Mouse (Mus musculus) cerebellum, adult 9-10 months (tissue): Measurements from ENCODE around the gene Slc10a7.

Experiments used
- DNase-seq: peaks from one replicate; pipeline ENCODE4 v3.0.0; 2022

The Slc10a7 gene

DNA sequence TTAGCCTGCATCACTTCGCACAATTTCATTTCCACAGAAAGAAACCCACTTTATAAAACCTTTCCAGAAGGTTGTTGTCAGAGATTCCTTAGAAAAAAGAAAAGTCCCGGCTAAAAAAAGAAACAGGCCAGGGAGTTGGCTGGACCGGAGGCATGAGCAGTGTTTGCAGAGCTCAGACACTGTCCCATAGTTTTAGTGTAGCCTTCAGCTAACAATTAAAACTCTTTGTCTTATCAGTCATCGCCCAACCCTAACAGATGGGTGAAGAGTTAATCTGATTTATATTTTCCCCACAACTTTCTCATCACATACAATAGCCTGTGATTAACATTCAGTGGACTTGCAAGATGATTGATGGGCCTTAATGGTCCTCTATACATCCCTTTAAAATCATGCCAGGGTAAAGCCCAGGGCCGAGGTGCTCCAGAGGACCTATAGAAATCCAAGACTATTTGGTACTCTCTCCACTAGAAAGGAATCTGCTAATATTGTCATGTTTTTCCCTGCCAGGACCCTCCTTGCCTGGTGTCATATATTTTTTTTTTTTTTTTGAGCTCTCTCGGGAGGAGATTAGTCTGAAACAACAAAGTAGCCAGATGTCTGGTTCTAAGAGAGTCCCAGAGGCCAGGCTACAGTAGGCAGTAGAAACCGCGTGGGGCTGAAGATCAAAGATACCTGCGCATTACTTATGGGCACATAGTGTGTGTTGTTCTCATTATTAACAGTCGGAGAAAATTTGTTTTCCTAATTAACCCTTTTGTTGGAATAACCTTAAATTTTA is 41.0 kb downstream of the Slc10a7 start:
- no peak for DNase-seq

DNA sequence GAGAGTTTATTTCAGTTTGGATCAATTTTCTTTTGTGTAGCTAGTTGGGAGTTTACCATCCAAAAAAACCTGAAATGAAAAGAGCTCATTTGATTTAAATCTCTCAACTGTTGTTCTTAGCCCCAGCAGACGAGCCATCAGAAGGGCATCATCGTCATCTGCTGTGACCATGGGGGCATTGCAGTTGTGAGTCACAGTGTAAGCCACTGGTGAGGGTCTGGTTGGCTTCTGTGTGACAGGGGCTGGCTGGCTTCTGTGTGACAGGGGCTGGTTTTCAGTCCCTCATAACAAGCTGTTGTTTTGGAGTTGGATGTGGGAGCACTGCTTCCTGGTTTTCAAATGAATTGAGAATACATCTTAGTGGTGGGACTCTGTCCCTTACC is 41.6 kb downstream of the Slc10a7 start:
- DNase-seq, result no peak

DNA sequence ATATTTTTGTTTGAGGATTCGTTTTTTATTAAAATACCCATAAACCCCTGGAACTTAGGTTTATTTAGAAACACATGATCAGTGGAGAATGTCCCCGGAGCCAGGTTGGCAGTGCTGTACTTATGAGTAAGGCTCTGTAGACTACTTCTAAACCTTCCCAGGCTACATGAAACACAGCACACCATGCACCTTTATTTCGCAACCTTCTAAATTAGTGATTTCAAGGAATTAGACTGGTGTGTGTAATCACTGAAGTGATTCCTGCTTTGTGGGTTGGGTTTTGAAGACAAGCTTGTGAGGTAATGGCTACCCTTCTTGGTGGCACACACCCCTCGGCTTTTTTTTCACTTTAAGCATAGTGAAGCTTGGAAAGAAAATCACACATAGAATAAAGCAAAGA is 46.7 kb downstream of the Slc10a7 start:
- no peak for DNase-seq

DNA sequence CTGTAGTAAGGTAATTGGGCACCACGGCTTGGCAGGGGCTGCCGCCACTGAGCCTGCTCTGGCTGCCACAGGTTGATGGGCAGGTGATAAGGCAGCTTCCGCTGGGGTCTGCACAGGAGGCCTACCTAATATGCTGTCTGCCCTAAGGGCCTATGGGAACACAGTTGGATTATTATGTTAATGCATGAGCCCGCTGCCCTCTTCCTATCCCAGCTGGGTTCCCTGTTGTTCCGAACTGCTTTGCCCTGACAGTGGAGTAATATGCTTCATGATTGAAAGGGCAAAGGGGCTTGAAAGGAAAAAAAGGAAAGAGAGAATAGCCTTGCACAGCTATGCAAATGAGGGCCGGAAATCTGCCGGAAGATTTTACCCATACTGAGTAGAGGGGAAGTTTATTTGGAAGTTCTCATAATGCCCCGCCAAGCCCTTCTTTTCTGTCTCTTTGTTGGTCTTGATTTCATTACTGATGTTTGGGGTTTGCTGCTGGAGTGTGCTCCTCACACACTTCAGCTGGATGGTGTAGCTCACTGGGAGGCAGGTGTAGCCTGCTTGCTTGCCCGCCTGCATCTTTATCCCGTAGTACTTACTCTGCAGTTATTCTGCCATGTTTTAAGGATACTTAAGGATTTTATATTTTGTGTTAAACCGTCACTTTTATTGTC is 47.8 kb downstream of the Slc10a7 start:
- no peak for DNase-seq

DNA sequence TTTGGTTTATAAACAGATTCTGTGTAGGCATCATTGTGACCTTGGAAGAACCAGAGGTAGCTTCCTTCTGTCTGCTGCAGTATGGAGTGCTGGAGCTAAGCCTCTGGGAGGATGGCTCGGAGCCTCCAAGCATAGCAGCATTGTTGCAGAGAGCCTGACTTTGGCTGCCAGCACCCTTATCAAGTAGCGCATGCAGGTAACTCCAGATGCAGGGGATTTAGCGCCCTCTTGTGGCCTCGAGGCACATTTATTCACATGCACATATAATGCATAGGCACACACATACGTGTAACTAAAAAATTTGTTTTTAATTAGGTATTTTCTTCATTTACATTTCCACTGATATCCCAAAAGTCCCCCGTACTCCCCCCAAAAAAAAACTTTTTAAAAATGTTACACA is 52.5 kb downstream of the Slc10a7 start:
- no peak for DNase-seq

DNA sequence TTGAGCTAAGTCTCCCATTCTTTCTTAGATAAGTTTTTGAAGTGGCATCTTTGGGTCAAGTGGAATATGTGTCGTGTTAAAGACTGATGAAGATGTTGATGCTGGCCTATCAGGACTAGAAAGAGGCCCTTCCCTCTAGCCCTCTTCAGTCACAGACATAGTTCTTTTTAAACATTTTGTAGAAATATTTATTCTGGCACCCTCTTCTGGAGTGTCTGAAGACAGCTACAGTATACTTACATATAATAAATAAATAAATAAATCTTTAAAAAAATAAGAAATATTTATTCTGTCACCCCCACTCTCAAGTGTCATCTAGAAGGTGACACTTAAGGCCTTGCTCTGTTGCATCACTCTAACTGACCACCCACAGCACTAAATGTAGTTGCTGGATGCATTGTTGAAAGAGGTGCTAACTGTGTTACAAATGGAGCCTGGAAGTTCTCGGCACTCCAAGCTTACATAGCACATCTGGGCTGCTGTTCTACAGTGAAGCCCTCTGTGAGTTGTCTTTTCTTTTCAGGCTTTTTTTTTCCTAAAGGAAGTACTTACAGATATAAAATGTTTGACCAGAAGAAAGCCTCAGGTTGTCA is 54.4 kb downstream of the Slc10a7 start:
- DNase-seq, result no peak

DNA sequence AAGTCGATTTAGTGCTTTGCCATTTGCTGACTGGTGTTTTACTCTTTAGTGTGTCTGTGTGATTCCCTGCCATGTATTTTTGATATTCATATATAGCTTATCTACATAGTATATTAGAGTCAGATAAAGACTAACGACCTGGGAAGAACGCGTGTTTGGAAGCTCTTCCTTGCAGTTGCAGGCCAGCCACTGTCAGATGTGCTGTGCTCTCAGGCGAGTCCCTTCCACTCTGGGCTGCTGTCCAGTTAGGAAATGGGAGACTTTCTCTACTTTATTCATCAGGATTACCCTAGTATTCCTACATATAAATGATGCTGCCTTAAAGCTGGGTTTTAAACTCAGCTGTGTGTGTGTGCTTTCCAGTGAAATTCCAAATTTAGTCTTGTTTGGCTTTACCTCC is 55.1 kb downstream of the Slc10a7 start:
- no peak for DNase-seq

DNA sequence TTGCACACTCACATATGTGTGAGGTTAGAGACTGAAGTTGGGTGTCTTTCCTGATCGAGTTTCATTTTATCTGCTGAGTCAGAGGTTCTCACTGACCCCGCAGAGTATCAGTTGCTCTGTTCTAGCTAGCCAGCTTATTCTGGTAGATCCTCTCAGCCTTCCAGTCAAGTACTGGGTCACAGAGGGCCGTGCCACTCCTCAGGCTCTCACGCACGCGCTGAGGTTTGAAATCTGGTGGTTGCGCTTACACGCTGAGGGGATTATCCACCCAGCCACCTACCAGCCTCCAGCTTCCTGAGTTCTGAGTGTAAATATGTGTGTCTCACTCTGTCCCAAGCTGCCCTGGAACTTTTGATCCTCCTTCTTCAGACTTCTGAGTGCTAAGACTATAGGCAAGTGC is 59.0 kb downstream of the Slc10a7 start:
- no peak for DNase-seq

DNA sequence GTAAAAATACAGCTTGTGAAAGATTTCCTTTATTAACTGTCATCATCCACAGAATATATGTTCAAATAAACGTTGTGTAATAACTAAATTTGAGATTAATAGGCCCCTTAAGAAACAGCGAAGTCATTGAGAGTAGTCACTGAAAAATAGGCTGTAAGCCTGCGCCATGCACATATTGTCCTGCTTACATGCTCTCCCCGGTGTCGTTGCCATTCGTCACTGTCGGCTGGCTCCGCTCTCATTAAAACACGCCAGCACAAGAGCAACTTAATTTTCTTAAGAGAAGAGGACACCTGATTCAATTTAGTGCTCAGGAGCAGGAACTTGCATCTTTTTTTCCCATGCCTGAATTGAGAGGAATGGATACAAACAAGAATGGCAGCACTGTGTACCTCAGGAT is 62.4 kb downstream of the Slc10a7 start:
- DNase-seq, result no peak

DNA sequence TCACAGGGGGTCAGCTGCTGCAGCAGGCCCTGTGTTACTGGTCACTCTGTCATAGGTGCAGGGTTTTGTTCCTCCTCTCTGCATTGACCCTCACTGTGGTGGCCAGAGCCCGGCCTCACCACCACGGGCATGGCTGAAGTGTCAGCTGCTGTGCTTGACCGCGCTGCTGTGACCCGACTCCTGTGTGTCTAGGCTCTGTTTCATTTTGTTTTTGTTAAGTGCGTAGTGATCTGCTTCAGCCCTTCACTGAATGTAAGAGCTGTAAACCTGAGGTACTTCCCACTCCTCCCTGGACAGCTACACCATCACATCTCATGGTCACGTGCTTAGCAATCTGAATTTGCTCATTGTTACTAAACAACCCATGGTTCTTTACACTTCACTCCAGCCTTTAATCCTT is 65.1 kb downstream of the Slc10a7 start:
- no peak for DNase-seq

DNA sequence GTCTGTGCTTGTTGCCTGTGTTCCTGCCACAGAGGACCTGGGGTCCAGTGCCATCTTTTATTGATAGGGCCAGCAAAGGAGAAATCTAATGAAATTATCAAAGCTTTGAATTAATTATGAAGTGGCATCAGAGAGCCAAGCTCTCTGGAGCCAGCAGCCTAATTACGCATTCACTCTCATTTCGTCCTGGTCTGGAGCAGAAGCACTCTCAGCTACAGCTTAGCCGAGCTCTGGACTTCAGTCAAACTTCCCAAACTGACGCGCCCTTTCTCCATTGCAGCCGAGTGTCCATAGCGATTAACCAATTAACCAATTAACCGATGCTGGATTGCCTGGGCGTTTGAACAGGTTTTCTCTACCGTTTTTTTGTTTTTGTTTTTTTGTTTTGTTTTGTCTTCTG is 68.4 kb downstream of the Slc10a7 start:
- no peak for DNase-seq

DNA sequence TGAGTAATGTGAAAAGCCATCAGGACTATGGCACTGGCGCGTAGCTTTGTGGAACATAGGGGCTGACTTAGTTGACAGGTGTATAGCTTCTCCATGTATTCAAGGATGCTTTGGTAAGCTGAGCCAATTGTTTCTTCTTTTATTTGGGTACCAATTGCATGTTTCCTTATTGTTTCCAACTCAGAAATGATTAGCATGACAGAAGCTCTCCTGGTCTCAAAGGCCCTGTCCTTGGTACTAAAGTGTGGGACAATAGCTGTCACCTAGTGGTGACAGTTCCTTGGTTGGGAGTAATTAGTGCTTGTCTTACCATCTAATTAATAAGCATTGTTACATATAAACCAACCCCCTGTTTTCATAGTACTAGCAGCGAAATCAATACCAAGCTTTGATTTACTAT is 68.9 kb downstream of the Slc10a7 start:
- no peak for DNase-seq

DNA sequence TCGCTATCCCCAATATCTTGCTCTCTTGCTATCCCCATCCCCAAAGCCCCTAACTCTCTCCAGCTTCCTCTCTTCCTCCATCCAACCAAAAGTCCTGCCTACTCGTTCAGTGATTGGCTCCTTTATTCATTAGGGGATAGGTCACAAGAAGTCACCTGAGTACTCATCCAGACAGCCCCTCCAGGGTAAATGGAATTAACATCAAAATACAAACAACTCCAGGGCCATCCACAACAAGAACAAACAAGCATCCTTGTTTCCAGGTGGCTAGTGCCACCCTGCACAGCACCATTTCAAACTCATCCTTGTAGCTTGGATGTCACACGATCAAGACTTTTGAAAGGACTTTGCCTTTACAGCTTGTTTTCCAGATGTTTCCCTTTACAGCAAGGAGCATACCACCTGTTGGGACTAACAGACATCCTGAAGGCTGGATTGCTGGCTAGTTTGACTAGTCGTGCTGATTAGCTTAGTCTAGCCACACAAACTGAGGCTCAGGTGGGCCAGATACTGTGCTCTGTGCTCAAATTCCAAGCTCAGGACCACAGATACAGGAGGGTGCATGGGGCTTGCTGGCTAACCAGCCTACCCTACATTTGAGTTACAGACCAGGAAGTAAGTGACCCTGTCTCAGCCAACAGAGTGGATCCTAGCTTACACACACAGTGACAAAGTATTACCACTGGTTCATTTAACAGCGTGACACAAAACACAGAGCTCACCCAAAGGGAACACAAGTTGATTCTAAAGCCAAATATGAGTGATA is 75.0 kb downstream of the Slc10a7 start:
- no peak for DNase-seq

DNA sequence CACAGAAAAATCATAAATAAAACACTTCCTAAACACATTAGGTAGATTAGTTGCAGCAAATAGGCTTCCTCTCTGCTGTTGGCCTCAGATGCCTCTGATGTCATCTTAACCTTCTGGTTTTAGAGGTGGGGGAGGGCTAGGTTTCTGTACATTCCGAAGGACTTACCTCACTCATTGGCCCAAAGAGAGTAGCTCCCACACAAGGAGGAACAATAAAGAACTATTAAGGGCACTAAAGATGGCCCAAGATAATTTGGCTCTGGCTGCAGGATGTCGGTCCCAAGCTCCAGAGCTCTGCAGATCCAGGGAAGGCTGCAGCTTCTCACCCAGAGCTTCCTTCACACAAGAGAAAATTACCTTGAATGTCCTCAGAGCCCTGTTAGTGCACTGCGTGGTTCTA is 75.7 kb downstream of the Slc10a7 start:
- no peak for DNase-seq

DNA sequence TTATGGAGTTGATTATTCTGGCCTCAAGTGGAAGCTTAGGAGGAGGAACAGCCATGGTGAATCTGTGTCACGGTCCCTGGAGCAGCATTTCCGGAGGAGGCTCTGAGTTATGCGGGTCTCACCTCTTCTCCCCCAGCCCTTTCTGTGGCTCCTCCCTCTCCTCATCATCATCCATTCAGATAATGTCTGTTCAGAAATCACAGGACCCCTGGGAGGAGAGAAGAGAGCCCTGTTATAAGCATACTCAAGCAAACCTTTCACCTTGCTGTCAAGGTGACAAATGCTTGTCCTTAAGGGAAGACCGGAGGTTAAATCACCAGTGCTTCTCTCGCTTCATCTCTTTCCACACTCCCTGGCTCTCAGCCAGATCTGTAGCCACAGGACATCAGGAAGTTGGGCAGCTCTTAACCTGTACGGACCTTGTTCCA is 86.3 kb downstream of the Slc10a7 start:
- peak; percentile 16 for DNase-seq

DNA sequence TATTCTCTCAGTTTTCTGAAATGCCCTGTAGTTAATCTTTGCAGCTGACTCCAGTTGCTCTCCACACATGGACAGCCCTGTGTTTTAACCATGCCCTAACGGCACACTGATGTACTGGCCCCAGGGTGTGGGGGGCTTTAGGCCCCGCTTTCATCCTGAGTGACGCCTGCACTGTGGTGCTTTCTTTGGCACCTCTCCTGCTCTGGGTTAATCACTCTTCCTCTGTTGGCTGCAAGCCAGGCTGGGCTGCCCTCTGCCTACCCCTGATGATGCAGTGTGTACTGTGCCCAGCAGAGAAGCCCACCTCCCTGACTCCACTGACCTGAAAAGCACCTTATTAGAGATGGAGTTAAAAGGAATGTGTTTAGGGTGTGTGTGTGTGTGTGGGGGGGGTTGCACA is 89.1 kb downstream of the Slc10a7 start:
- DNase-seq, result no peak

DNA sequence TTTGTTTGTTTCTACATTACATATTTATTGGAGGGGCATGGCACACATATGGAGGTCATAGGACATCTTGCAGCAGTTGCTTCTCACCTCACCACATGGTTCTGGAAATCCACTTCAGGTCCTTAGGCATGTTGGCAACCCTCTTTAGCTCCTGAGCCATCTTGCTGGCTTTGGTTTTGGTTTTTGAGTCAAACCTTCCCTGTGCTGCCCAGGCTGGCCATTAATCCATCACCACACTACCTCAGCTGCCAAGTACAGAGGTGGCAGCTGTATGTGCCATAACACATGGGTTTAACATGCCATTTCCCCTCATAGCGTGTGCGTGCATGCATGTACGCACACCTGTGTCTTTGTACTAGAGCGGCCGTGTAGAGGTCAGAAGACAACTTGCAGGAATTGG is 93.9 kb downstream of the Slc10a7 start:
- DNase-seq, result no peak

DNA sequence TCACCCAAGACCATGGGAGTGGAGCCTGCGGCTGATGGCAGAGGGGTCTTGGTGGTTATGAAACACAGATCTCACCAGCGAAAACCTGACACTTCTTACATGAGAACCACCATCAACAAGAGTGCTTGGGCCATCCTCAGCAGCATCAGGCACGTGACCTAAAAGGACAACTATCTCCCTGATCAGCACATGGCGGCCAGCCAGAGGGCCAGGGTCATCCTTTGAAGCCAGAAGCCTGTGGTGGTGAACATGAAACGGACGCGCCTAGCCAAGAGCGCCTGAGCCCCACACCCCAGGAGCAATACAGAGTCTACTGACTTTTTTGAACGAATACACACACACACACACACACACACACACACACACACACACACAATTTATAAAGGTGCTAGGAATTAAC is 95.3 kb downstream of the Slc10a7 start:
- no peak for DNase-seq

DNA sequence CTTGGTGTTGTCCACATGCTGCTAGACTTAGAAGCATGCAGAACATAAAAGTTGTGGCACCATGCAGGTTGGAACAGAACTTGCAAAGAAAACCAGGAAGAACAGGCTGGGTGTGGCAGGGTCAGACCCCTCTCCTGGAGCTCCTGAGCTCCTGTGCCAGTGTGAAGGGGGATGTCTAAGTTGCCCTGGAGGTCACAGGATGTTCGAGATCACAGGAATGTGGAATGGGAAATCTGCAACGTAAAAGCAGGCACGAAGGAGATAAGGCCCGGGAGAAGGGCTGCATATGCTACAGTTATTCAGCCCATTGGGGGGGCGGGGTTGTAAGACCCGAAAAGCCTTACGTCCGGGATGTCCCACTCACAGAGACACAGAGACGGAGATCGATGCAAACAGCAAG is 100.2 kb downstream of the Slc10a7 start:
- DNase-seq, result no peak

DNA sequence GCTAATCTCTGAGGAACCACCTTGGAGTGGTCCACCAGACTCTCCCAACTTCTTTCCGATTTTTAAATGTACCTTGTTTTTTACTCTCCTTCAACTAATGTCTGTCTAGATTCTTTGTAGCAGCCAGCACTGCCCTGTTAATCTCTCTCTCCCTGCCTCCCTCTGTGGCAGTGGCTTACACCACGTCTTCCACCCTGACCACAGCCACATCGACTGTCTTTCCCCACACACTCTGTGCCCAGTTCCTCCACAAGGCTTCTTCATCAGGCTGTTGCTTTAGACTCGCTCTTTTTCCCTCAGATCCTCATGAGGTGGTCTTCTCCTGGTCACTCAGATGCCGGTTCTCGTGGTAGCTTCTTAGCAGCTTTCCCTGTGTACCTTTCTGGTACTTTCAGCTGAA is 101.9 kb downstream of the Slc10a7 start:
- no peak for DNase-seq

DNA sequence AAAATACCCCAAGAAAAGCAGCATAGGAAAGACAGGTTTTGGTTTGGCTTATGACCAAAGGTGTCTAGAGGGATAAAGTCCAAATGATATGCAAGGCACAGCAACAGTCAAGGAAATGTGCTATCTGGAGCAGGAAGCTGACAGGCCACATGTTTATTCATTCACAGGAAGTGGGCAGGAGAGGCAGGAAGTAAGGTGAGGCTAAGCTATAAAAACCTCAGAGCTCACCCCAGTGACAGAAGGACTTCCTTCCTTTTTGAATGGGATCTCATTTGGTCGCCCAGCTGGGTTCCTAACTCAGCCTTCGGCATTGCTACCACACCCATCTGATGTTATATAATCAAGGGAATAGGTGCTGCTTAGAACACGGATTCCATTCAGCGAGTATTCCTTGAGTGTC is 113.2 kb downstream of the Slc10a7 start:
- no peak for DNase-seq

DNA sequence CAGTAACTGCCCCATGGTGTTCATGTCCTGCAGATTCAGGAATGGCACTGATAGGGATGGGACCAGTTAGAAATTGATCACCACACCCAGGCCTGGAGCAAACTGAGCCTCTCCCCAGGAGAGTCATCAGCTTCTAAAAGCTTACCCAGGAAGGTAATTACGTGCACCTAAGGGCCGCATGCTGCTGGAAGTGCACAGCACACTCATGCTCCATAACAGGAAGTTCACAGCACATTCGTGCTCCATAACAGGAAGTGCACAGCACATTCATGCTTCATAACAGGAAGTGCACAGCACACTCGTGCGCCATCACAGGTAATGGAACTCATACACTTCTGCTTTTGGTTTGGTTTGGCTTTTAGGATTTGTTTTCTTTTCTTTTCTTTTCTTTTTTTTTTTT is 114.8 kb downstream of the Slc10a7 start:
- no peak for DNase-seq

DNA sequence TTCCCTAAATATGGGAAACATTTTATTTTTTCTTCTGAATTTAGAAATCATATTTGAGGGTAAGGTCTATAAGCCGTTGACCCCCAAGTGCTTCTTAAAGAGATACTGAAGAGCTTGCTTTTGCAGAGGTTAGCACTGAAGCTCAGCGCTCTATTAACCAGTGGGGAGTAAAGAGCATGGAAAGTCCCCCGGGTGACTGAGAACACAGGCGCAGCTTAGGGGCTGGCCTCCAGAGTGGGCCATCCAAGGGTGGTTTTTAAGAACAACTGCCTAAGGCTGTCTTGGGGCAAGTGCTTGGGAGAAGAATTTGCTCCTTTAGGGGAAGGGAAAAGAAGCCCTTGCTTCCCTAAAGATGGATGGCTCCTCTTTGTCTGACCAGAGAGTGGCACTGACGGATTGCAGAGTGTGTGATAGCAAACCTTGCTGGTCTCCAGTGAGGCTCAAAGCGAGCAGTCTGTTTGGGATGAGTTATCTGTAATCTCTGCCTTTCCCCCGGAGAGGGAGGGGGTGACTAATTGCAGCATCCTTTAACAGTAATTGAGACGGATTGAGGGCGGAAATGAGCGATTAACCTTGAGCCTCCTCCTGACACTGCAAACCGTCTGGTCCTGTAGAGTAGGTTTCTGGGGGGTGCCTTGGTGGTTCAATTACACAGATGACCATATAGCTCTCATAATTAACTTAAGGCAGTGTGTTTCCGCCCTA is 115.7 kb downstream of the Slc10a7 start:
- DNase-seq, result no peak
